Mouse (Mus musculus) thymus, adult 2 months (tissue): ENCODE measurements around the gene Cct5.

ENCODE experiments used
- CTCF ChIP-seq: fragments of 200-500 bp; IDR thresholded peaks from 2 replicates; pipeline ENCODE4 v1.5.1; 2012; ENCODE audit warnings: mild to moderate bottlenecking, control low read depth, low read length, moderate library complexity, borderline replicate concordance; ENCODE audit not compliant: control insufficient read depth, poor library complexity, insufficient read depth; ENCODE audit errors: extremely low read depth
- POLR2A ChIP-seq: fragments of 200-500 bp; IDR thresholded peaks from 2 replicates; pipeline ENCODE4 v1.6.1; 2012; ENCODE audit warnings: mild to moderate bottlenecking, low read length, control low read depth, moderate library complexity; ENCODE audit not compliant: control insufficient read depth, poor library complexity, insufficient read depth; ENCODE audit errors: extremely low read depth

GRCm38 (mm10) chr15:31568581-31568996 lies 33.0 kb downstream of the Cct5 start:
- TF ChIP-seq CTCF = no peak
- no peak for TF ChIP-seq POLR2A
